Mouse (Mus musculus): ENCODE measurements around the gene Ttll1. TPM values are rescaled to one million over a fixed set of nuclear protein-coding genes. Genes with fewer than 3 reads are reported as not detected.

The Ttll1 gene
- polyA plus RNA-seq, 1 experiment: 4.4 TPM

- Histone ChIP-seq H3K27ac (ENCODE audit: insufficient read depth, low read length) (no peak overlapping the region), H3K4me1 (ENCODE audit: control insufficient read depth, insufficient read depth, insufficient read length) (peaks cover 10% of the 10 kb centered on the region; the same call in 1 of the 2 replicates), H3K4me3 (ENCODE audit: extremely low read depth, insufficient read depth, insufficient read length) (no peak overlapping the region), H3K27me3 (ENCODE audit: control insufficient read depth, insufficient read depth, low read length) (no peaks in the 10 kb centered on the region), H3K36me3 (ENCODE audit: control insufficient read depth, insufficient read depth, low read length) (no peaks in the 10 kb centered on the region)
- WGBS: 85% methylated on average over 6 of the region's 6 CpGs
- TF ChIP-seq CTCF (IDR thresholded peaks at IDR 0.05; ENCODE audit: extremely low read depth, insufficient read depth, insufficient read length, insufficient replicate concordance) (no peak), POLR2A (IDR thresholded peaks at IDR 0.05; ENCODE audit: low read depth, low read length) (no peak)
- DNase-seq (ENCODE audit: low read depth in 1 of 2, low spot score in 2 of 2): no peak
Observed at GRCm38 (mm10) chr15:83469279-83469821, 41.3 kb downstream of the Ttll1 start.

GRCm38 (mm10) chr15:83467232-83467966 is 43.3 kb downstream of the Ttll1 start:
- H3K36me3 ChIP-seq (ENCODE audit: control insufficient read depth, insufficient read depth, low read length): no peaks in the 10 kb centered on the region
- H3K27me3 ChIP-seq (ENCODE audit: control insufficient read depth, insufficient read depth, low read length): no peaks in the 10 kb centered on the region
- no peak overlapping the region for H3K4me3 ChIP-seq (ENCODE audit: extremely low read depth, insufficient read depth, insufficient read length)
- H3K27ac ChIP-seq (ENCODE audit: insufficient read depth, low read length): no peak overlapping the region
- DNase-seq (ENCODE audit: low read depth in 1 of 2, low spot score in 2 of 2): no peak
- peaks cover 3% of the 10 kb centered on the region; the same call in 1 of the 2 replicates for H3K4me1 ChIP-seq (ENCODE audit: control insufficient read depth, insufficient read depth, insufficient read length)
- WGBS: 88% methylated on average over 9 of the region's 9 CpGs
- no peak for TF ChIP-seq POLR2A (IDR thresholded peaks at IDR 0.05; ENCODE audit: low read depth, low read length)
- no peak for TF ChIP-seq CTCF (IDR thresholded peaks at IDR 0.05; ENCODE audit: extremely low read depth, insufficient read depth, insufficient read length, insufficient replicate concordance)

GRCm38 (mm10) chr15:83466331-83466730 is 44.4 kb downstream of the Ttll1 start:
- Histone ChIP-seq H3K27me3 (ENCODE audit: control insufficient read depth, insufficient read depth, low read length) (no peaks in the 10 kb centered on the region), H3K4me1 (ENCODE audit: control insufficient read depth, insufficient read depth, insufficient read length) (peaks cover 3% of the 10 kb centered on the region; the same call in 1 of the 2 replicates), H3K36me3 (ENCODE audit: control insufficient read depth, insufficient read depth, low read length) (no peaks in the 10 kb centered on the region), H3K27ac (ENCODE audit: insufficient read depth, low read length) (no peak overlapping the region), H3K4me3 (ENCODE audit: extremely low read depth, insufficient read depth, insufficient read length) (no peak overlapping the region)
- DNase-seq (ENCODE audit: low read depth in 1 of 2, low spot score in 2 of 2): no peak
- TF ChIP-seq POLR2A (IDR thresholded peaks at IDR 0.05; ENCODE audit: low read depth, low read length) (no peak), CTCF (IDR thresholded peaks at IDR 0.05; ENCODE audit: extremely low read depth, insufficient read depth, insufficient read length, insufficient replicate concordance) (no peak)
- 75% methylated on average over 4 of the region's 4 CpGs for WGBS

DNA sequence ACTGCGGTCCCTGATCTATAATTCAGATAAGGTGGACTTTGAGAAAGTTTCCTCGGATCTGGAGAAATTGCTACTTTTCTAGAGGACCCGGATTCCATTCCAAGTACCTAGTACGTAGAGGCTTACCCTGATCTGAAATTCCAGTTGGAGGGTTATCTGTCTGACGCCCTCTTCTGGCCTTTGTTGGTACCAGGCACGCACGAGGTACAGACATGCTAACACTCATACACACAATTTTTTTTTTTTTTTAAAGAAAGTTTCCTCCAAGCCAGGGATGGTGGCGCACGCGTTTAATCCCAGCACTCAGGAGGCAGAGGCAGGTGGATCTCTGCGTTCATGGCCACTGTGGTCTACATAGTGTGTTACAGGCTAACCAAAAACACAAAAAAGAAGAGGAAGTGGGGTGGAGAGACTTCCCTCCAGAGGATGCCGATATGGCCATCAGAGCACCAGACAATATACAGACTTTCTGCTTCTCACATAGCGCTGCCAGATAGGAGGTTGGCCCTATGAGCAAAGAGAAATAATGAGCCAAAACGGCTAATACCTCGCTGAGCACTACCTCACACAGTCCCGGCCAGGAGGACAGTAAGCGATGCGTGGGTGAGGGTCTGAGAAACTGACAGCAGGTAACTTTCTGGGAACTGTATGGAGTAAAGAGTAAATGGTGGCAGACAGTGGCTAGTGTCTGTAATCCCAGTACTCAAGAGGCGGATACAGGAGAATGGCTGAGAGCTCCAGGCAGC is 45.6 kb downstream of the Ttll1 start:
- peak in 1 of 2 experiments; percentile 38 for DNase-seq (ENCODE audit: low read depth in 1 of 2, low spot score in 2 of 2)
- 59% methylated on average over 19 of the region's 19 CpGs for WGBS
- Histone ChIP-seq H3K27me3 (ENCODE audit: control insufficient read depth, insufficient read depth, low read length) (no peaks in the 10 kb centered on the region), H3K36me3 (ENCODE audit: control insufficient read depth, insufficient read depth, low read length) (no peaks in the 10 kb centered on the region), H3K4me1 (ENCODE audit: control insufficient read depth, insufficient read depth, insufficient read length) (peaks cover 3% of the 10 kb centered on the region; the same call in 1 of the 2 replicates), H3K4me3 (ENCODE audit: extremely low read depth, insufficient read depth, insufficient read length) (peak overlapping the region; percentile 42), H3K27ac (ENCODE audit: insufficient read depth, low read length) (no peak overlapping the region)
- no peak for TF ChIP-seq CTCF (IDR thresholded peaks at IDR 0.05; ENCODE audit: extremely low read depth, insufficient read depth, insufficient read length, insufficient replicate concordance)
- no peak for TF ChIP-seq POLR2A (IDR thresholded peaks at IDR 0.05; ENCODE audit: low read depth, low read length)

- peak within 1 kb of the TSS; percentile 83 for H3K27ac ChIP-seq (ENCODE audit: insufficient read depth, low read length)
- TF ChIP-seq POLR2A (IDR thresholded peaks at IDR 0.05; ENCODE audit: low read depth, low read length) (peak; percentile 61), CTCF (IDR thresholded peaks at IDR 0.05; ENCODE audit: extremely low read depth, insufficient read depth, insufficient read length, insufficient replicate concordance) (no peak)
- H3K27me3 ChIP-seq (ENCODE audit: control insufficient read depth, insufficient read depth, low read length): no peaks in the 10 kb centered on the region
- no peaks in the 10 kb centered on the region for H3K36me3 ChIP-seq (ENCODE audit: control insufficient read depth, insufficient read depth, low read length)
- peaks cover 3% of the 10 kb centered on the region; the same call in 1 of the 2 replicates for H3K4me1 ChIP-seq (ENCODE audit: control insufficient read depth, insufficient read depth, insufficient read length)
- peak within 1 kb of the TSS; percentile 80 for H3K4me3 ChIP-seq (ENCODE audit: extremely low read depth, insufficient read depth, insufficient read length)
- DNase-seq (ENCODE audit: low read depth in 1 of 2, low spot score in 2 of 2): peak; percentile 89 to 98
- WGBS: under 1% methylated on average over 84 of the region's 88 CpGs
Observed at GRCm38 (mm10) chr15:83464083-83464904, 46.4 kb downstream of the Ttll1 start, which contains the start of gene Pacsin2. Gene Pacsin2 (minus strand): TSS chr15:83464606.
